Mouse (Mus musculus): Measurements from ENCODE around the gene Crtac1. TPM values are rescaled to one million over a fixed set of nuclear protein-coding genes. Genes with fewer than 3 reads are reported as not detected.

Crtac1 gene
- total and polyA plus RNA-seq, 3 experiments, result 0.15 TPM; not detected in 2

DNA sequence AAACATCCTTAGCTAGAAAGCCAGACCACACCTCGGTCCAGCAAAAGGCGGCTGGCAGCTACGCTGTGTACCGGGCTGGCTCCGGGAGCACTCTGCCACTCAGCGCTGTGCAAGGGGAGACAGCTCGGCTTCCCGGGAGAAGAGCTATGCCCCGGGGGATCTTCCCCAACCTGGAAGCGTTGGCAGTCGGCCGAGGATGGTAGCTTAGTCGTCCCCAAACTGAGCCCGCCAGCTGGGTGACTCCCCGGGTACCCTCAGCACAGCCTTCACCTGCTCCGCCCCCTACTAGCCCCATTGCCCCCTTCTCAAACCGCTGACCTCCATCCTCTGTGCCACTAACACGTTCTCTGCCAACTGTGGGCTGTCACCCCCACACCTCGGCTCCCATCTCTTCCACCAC, 602 bp downstream of the Crtac1 start:
- Histone ChIP-seq H3K79me2 (ENCODE audit: control insufficient read depth, insufficient read depth, low read length, poor library complexity) (no peaks in the 10 kb centered on the region), H3K27ac (ENCODE audit: control insufficient read depth, low read depth, low read length) (no peak overlapping the region), H3K9ac (ENCODE audit: control insufficient read depth, low read depth, low read length, poor library complexity, severe bottlenecking) (no peak overlapping the region), H3K4me3 (ENCODE audit: control insufficient read depth in 1 of 2, insufficient read depth in 1 of 2, low read depth in 2 of 2, low read length in 2 of 2) (no peak overlapping the region), H3K27me3 (ENCODE audit: control insufficient read depth in 1 of 2, insufficient read depth in 2 of 2, low read length in 2 of 2) (peaks cover 0 to 2% of the 10 kb centered on the region in 2 experiments; a peak in 1 of 4 replicates), H3K9me3 (replicated peaks; ENCODE audit: insufficient read depth, low read length) (no peaks in the 10 kb centered on the region; the same call in 1 of the 2 replicates), H3K36me3 (ENCODE audit: control insufficient read depth in 1 of 2, insufficient read depth in 2 of 2, low read length in 2 of 2) (no peaks in the 10 kb centered on the region), H3K4me1 (ENCODE audit: control insufficient read depth in 1 of 2, insufficient read depth in 2 of 2, low read length in 2 of 2) (no peaks in the 10 kb centered on the region)
- no peak for TF ChIP-seq POLR2A (IDR thresholded peaks at IDR 0.05; ENCODE audit: control insufficient read depth in 1 of 2, insufficient read depth in 1 of 2, low read depth in 1 of 2, low read length in 2 of 2, poor library complexity in 1 of 2)
- TF ChIP-seq MXI1 (IDR thresholded peaks at IDR 0.05; ENCODE audit: low read depth, low read length), result no peak
- no peak for TF ChIP-seq NELFE (IDR thresholded peaks at IDR 0.05; ENCODE audit: low read depth, low read length)
- TF ChIP-seq JUND (IDR thresholded peaks at IDR 0.05; ENCODE audit: low read depth, low read length), result no peak
- no peak for TF ChIP-seq ELF1 (IDR thresholded peaks at IDR 0.05; ENCODE audit: low read depth, low read length)
- TF ChIP-seq ZMIZ1 (IDR thresholded peaks at IDR 0.05; ENCODE audit: low read depth, low read length), result no peak
- no peak for TF ChIP-seq MEF2A (IDR thresholded peaks at IDR 0.05; ENCODE audit: extremely low read depth, insufficient replicate concordance, low read depth, low read length, poor library complexity, severe bottlenecking)
- TF ChIP-seq USF2 (IDR thresholded peaks at IDR 0.05; ENCODE audit: borderline replicate concordance in 1 of 2, insufficient read depth in 1 of 2, low read depth in 1 of 2, low read length in 2 of 2), result no peak
- no peak for TF ChIP-seq SIN3A (IDR thresholded peaks at IDR 0.05; ENCODE audit: low read length)
- TF ChIP-seq MAZ (IDR thresholded peaks at IDR 0.05; ENCODE audit: low read depth, low read length), result no peak
- no peak for TF ChIP-seq CHD1 (IDR thresholded peaks at IDR 0.05; ENCODE audit: low read depth, low read length)
- TF ChIP-seq TCF12 (IDR thresholded peaks at IDR 0.05; ENCODE audit: low read depth, low read length), result no peak
- TF ChIP-seq POLR2AphosphoS5 (IDR thresholded peaks at IDR 0.05; ENCODE audit: borderline replicate concordance, low read depth, low read length), result no peak
- TF ChIP-seq TAL1 (IDR thresholded peaks at IDR 0.05; ENCODE audit: low read length), result no peak
- no peak for DNase-seq (ENCODE audit: low read depth, low spot score)

GRCm38 (mm10) chr19:42429410-42429809, 2.2 kb downstream of the Crtac1 start:
- Histone ChIP-seq H3K79me2 (ENCODE audit: control insufficient read depth, insufficient read depth, low read length, poor library complexity) (no peaks in the 10 kb centered on the region), H3K4me1 (ENCODE audit: control insufficient read depth in 1 of 2, insufficient read depth in 2 of 2, low read length in 2 of 2) (no peaks in the 10 kb centered on the region), H3K36me3 (ENCODE audit: control insufficient read depth in 1 of 2, insufficient read depth in 2 of 2, low read length in 2 of 2) (no peaks in the 10 kb centered on the region), H3K9me3 (replicated peaks; ENCODE audit: insufficient read depth, low read length) (no peaks in the 10 kb centered on the region; the same call in 1 of the 2 replicates), H3K27ac (ENCODE audit: control insufficient read depth, low read depth, low read length) (no peak overlapping the region), H3K9ac (ENCODE audit: control insufficient read depth, low read depth, low read length, poor library complexity, severe bottlenecking) (no peak overlapping the region), H3K27me3 (ENCODE audit: control insufficient read depth in 1 of 2, insufficient read depth in 2 of 2, low read length in 2 of 2) (no peaks in the 10 kb centered on the region), H3K4me3 (ENCODE audit: control insufficient read depth in 1 of 2, insufficient read depth in 1 of 2, low read depth in 2 of 2, low read length in 2 of 2) (no peak overlapping the region)
- TF ChIP-seq RCOR1 (IDR thresholded peaks at IDR 0.05; ENCODE audit: low read depth, low read length) (no peak), POLR2A (IDR thresholded peaks at IDR 0.05; ENCODE audit: control insufficient read depth in 1 of 2, insufficient read depth in 1 of 2, low read depth in 1 of 2, low read length in 2 of 2, poor library complexity in 1 of 2) (no peak), UBTF (IDR thresholded peaks at IDR 0.05; ENCODE audit: borderline replicate concordance, insufficient read depth, low read depth, low read length) (no peak), CTCF (IDR thresholded peaks at IDR 0.05 in 2 of 3, conservative IDR thresholded peaks at IDR 0.05 in 1 of 3; ENCODE audit: control insufficient read depth in 1 of 3, insufficient read depth in 1 of 3, low read depth in 2 of 3, low read length in 3 of 3, poor library complexity in 1 of 3, severe bottlenecking in 1 of 3) (peak; percentile 38 to 67 (median 62); a peak in 5 of 6 replicates), GATA1 (IDR thresholded peaks at IDR 0.05; ENCODE audit: low read depth, low read length) (no peak), SMC3 (IDR thresholded peaks at IDR 0.05; ENCODE audit: low read depth, low read length) (0 out of 2 replicates have a peak, but pooled peaks have one; percentile 10), ETS1 (IDR thresholded peaks at IDR 0.05; ENCODE audit: low read depth, low read length) (no peak), ZC3H11A (IDR thresholded peaks at IDR 0.05; ENCODE audit: low read depth, low read length) (no peak)
- peak; percentile 21 for DNase-seq (ENCODE audit: low read depth, low spot score)

Measured in MEL (cell line).